Mouse (Mus musculus): ENCODE results near the gene Mastl. TPM values are rescaled to one million over a fixed set of nuclear protein-coding genes. Genes with fewer than 3 reads are reported as not detected.

Mastl gene
- polyA plus RNA-seq, 1 experiment from 2014 or later: 0.98 TPM

DNA sequence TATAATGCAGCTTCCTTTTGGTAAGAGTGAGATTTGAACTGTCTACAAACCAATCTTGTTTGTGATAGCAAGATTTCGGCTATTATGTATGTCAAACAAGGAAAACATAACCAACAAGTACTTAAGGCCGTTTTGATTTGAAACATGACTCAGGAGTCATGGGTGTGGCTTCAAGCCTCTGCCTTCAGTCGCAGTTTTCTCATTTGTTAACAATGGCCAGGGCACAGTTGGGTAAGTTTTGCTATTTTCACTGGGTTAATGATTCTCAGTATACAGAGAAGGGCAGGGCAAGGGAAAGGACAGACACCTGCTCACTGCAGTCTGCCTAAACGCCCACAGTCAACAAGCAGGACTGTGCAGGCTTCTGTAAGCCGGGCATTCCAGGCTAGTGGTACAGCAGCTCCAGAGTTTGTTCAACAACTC is 614 bp downstream of the Mastl start:
- H3K4me1 ChIP-seq (ENCODE audit: insufficient read depth, low read depth, low read length): peaks cover 14% of the 10 kb centered on the region
- ATAC-seq (no peak), DNase-seq (ENCODE audit: low spot score) (peak; percentile 21)
- TF ChIP-seq EP300 (IDR thresholded peaks at IDR 0.05) (no peak), CTCF (IDR thresholded peaks at IDR 0.05) (no peak)
- no peaks in the 10 kb centered on the region for H3K27me3 ChIP-seq (replicated peaks; ENCODE audit: insufficient read depth, low read length)
- H3K9ac ChIP-seq (replicated peaks; ENCODE audit: low read depth): peak overlapping the region; percentile 23; the same call in 1 of the 2 replicates
- H3K27ac ChIP-seq (ENCODE audit: low read length): peak overlapping the region; percentile 99; the same call in 1 of the 2 replicates
- no peaks in the 10 kb centered on the region for H3K36me3 ChIP-seq (ENCODE audit: insufficient read depth, low read length)
- H3K4me2 ChIP-seq (replicated peaks; ENCODE audit: low read depth, low read length): peak overlapping the region; percentile 90
- no peaks in the 10 kb centered on the region for H3K9me3 ChIP-seq (ENCODE audit: low read length)
- peak overlapping the region; percentile 78 for H3K4me3 ChIP-seq (ENCODE audit: low read depth, low read length)
- 2% methylated on average over 5 of the region's 5 CpGs for WGBS

DNA sequence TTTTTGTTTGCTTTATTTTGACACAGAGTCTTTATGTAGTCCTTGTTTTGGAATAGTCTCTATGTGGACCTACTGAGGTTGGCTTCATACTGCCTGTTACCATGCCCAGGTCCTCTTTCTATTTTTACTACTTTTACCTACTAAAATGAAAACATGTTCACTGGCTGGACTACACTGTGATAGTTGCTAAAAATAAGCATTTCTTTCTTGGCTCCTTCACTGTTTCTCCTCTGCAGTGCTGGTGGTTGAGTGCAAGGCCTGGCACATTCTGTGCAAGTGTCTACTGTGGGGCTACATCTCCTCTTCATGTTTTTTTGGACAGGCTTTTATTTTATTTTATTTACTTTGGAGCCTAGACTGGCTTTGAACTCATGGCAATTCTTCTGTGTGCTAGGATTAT is 36.3 kb downstream of the Mastl start:
- no peak for ATAC-seq
- no peaks in the 10 kb centered on the region for H3K9me3 ChIP-seq (ENCODE audit: low read length)
- no peak overlapping the region for H3K9ac ChIP-seq (replicated peaks; ENCODE audit: low read depth)
- no peak overlapping the region for H3K4me2 ChIP-seq (replicated peaks; ENCODE audit: low read depth, low read length)
- no peaks in the 10 kb centered on the region for H3K27me3 ChIP-seq (replicated peaks; ENCODE audit: insufficient read depth, low read length)
- no peak for TF ChIP-seq EP300 (IDR thresholded peaks at IDR 0.05)
- no peak for TF ChIP-seq CTCF (IDR thresholded peaks at IDR 0.05)
- no peak for DNase-seq (ENCODE audit: low spot score)
- no peak overlapping the region for H3K4me3 ChIP-seq (ENCODE audit: low read depth, low read length)
- H3K4me1 ChIP-seq (ENCODE audit: insufficient read depth, low read depth, low read length): no peaks in the 10 kb centered on the region
- H3K36me3 ChIP-seq (ENCODE audit: insufficient read depth, low read length): no peaks in the 10 kb centered on the region
- H3K27ac ChIP-seq (ENCODE audit: low read length): no peak overlapping the region

DNA sequence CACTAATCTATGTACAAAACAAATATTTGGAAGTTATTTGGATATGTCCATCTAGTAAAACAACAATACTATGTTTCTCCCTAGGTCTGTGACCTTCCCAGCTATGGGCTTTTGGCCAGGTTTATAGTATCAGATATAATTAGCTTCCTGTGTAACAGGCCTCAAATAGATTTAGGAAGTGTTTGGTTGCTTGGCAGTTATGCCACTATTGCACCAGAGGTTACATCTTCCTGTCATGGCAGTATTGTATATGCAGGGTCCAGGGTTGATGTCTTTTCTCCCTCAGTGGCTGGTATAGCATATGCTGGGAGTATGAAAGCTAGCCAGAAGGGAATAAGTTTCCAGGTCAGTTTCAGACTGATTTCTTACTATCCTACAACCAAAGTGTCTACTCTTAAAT is 53.6 kb downstream of the Mastl start:
- TF ChIP-seq EP300 (IDR thresholded peaks at IDR 0.05) (no peak), CTCF (IDR thresholded peaks at IDR 0.05) (no peak)
- Histone ChIP-seq H3K4me1 (ENCODE audit: insufficient read depth, low read depth, low read length) (no peaks in the 10 kb centered on the region), H3K9ac (replicated peaks; ENCODE audit: low read depth) (no peak overlapping the region), H3K9me3 (ENCODE audit: low read length) (no peaks in the 10 kb centered on the region), H3K27me3 (replicated peaks; ENCODE audit: insufficient read depth, low read length) (no peaks in the 10 kb centered on the region), H3K4me3 (ENCODE audit: low read depth, low read length) (no peak overlapping the region), H3K36me3 (ENCODE audit: insufficient read depth, low read length) (no peaks in the 10 kb centered on the region), H3K27ac (ENCODE audit: low read length) (no peak overlapping the region), H3K4me2 (replicated peaks; ENCODE audit: low read depth, low read length) (no peak overlapping the region)
- no peak for ATAC-seq
- DNase-seq (ENCODE audit: low spot score): no peak

DNA sequence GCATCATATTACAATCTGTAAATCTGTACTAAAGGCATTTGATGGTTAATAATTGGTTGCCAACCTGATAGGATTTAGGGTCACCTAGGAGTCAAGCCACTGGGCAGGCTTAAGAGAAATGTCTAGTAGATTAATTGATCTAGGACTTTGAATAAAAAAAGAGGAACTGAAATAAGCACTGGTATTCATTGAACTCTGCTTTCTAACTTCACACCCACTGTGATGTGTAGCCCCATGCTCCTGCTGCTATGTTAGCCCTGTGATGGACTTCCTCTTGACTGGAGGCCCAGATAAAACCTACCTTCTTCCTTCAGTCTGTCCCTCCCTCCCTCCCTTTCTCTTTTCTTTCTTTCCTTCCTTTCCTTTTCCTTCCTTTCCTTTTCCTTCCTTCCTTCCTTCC is 58.8 kb downstream of the Mastl start:
- no peak for ATAC-seq

DNA sequence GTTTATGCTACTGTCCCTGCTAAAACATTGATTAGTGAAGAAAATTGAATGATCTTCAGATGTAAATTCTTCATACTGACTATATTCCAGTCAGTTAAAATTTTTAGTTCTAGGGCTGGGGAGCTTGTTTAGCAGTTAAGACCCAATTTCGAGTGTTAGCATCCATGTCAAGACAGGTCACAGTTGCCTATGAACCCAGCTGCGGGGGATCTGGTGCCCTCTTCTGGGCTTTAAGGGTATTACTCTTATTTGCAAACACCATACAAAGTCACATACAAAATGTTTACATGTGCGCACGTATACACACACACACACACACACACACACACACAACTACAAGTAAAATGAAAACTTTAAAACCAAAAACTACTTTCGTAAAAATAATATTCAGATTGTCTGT is 63.6 kb downstream of the Mastl start:
- no peak overlapping the region for H3K9ac ChIP-seq (replicated peaks; ENCODE audit: low read depth)
- no peaks in the 10 kb centered on the region for H3K9me3 ChIP-seq (ENCODE audit: low read length)
- H3K27ac ChIP-seq (ENCODE audit: low read length): no peak overlapping the region
- DNase-seq (ENCODE audit: low spot score) (peak; percentile 58), ATAC-seq (0 out of 2 replicates have a peak, but pooled peaks have one; percentile 14)
- no peaks in the 10 kb centered on the region for H3K4me1 ChIP-seq (ENCODE audit: insufficient read depth, low read depth, low read length)
- H3K27me3 ChIP-seq (replicated peaks; ENCODE audit: insufficient read depth, low read length): no peaks in the 10 kb centered on the region
- no peak overlapping the region for H3K4me3 ChIP-seq (ENCODE audit: low read depth, low read length)
- TF ChIP-seq CTCF (IDR thresholded peaks at IDR 0.05) (peak; percentile 77), EP300 (IDR thresholded peaks at IDR 0.05) (no peak)
- WGBS: 47% methylated on average over 5 of the region's 5 CpGs
- peaks cover 22% of the 10 kb centered on the region; the same call in 1 of the 2 replicates for H3K36me3 ChIP-seq (ENCODE audit: insufficient read depth, low read length)
- H3K4me2 ChIP-seq (replicated peaks; ENCODE audit: low read depth, low read length): no peak overlapping the region

More for the DNA sequence above, 58.8 kb downstream of the Mastl start:
- no peak overlapping the region for H3K4me2 ChIP-seq (replicated peaks; ENCODE audit: low read depth, low read length)
- H3K27me3 ChIP-seq (replicated peaks; ENCODE audit: insufficient read depth, low read length): no peaks in the 10 kb centered on the region
- DNase-seq (ENCODE audit: low spot score): no peak
- no peak overlapping the region for H3K4me3 ChIP-seq (ENCODE audit: low read depth, low read length)
- TF ChIP-seq CTCF (IDR thresholded peaks at IDR 0.05): no peak
- no peak for TF ChIP-seq EP300 (IDR thresholded peaks at IDR 0.05)
- no peak overlapping the region for H3K27ac ChIP-seq (ENCODE audit: low read length)
- H3K4me1 ChIP-seq (ENCODE audit: insufficient read depth, low read depth, low read length): no peaks in the 10 kb centered on the region
- H3K9ac ChIP-seq (replicated peaks; ENCODE audit: low read depth): no peak overlapping the region
- H3K9me3 ChIP-seq (ENCODE audit: low read length): no peaks in the 10 kb centered on the region
- peaks cover 15% of the 10 kb centered on the region; the same call in 1 of the 2 replicates for H3K36me3 ChIP-seq (ENCODE audit: insufficient read depth, low read length)

DNA sequence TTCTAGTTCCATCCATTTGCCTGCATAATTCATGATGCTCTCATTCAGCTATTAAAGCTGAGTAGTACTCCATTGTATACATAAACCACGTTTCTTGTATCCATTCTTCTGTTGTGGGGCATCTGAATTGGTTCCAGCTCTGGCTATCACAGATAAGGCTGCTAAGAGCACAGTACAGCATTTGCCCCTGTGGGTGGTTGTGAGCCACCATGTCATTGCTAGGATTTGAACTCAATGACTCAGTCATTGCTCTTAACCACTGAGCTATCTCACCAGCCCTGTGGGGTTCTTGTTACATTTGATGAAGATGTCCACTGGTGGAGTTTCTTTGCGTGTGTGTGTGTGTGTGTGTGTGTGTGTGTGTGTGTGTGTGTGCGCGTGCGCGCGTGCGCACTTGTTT is 71.3 kb downstream of the Mastl start:
- H3K27ac ChIP-seq (ENCODE audit: low read length): no peak overlapping the region
- ATAC-seq: no peak
- peaks cover 13% of the 10 kb centered on the region; the same call in 1 of the 2 replicates for H3K36me3 ChIP-seq (ENCODE audit: insufficient read depth, low read length)
- no peak overlapping the region for H3K4me3 ChIP-seq (ENCODE audit: low read depth, low read length)
- no peak overlapping the region for H3K4me2 ChIP-seq (replicated peaks; ENCODE audit: low read depth, low read length)
- no peak for DNase-seq (ENCODE audit: low spot score)
- no peaks in the 10 kb centered on the region for H3K4me1 ChIP-seq (ENCODE audit: insufficient read depth, low read depth, low read length)
- H3K9ac ChIP-seq (replicated peaks; ENCODE audit: low read depth): no peak overlapping the region
- no peaks in the 10 kb centered on the region for H3K27me3 ChIP-seq (replicated peaks; ENCODE audit: insufficient read depth, low read length)
- 94% methylated on average over 8 of the region's 8 CpGs for WGBS
- TF ChIP-seq CTCF (IDR thresholded peaks at IDR 0.05): no peak
- no peak for TF ChIP-seq EP300 (IDR thresholded peaks at IDR 0.05)
- no peaks in the 10 kb centered on the region for H3K9me3 ChIP-seq (ENCODE audit: low read length)

DNA sequence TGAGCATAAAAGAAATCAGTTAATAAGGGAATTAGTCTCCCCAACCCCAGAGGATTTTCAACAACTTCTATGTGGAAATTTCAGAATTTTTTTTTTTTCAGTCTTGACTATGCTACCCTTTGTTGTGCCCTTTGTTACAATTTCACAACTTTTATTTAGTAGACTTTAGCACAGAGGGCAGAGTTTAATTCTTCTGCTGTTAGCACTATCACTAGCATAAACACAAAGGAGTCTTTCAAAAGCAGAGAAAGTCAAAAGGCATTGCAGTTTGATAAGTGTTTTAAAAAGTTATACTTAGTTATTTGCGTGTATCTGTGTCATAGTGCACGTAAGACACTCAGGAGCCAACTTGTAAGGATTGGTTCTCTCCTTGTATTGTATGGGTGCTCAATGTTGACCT is 77.2 kb downstream of the Mastl start:
- H3K9me3 ChIP-seq (ENCODE audit: low read length): no peaks in the 10 kb centered on the region
- H3K4me3 ChIP-seq (ENCODE audit: low read depth, low read length): no peak overlapping the region
- 98% methylated on average over 2 of the region's 2 CpGs for WGBS
- no peak for TF ChIP-seq EP300 (IDR thresholded peaks at IDR 0.05)
- peaks cover 11% of the 10 kb centered on the region; the same call in 1 of the 2 replicates for H3K36me3 ChIP-seq (ENCODE audit: insufficient read depth, low read length)
- no peak overlapping the region for H3K9ac ChIP-seq (replicated peaks; ENCODE audit: low read depth)
- no peak overlapping the region for H3K4me2 ChIP-seq (replicated peaks; ENCODE audit: low read depth, low read length)
- H3K27me3 ChIP-seq (replicated peaks; ENCODE audit: insufficient read depth, low read length): no peaks in the 10 kb centered on the region
- DNase-seq (ENCODE audit: low spot score) (no peak), ATAC-seq (no peak)
- no peaks in the 10 kb centered on the region for H3K4me1 ChIP-seq (ENCODE audit: insufficient read depth, low read depth, low read length)
- no peak overlapping the region for H3K27ac ChIP-seq (ENCODE audit: low read length)

All from lung, postnatal 0 days (tissue).